Mouse (Mus musculus): ENCODE measurements around the gene Sgcb. TPM values are rescaled to one million over a fixed set of nuclear protein-coding genes. Genes with fewer than 3 reads are reported as not detected.

Sgcb gene
- polyA plus RNA-seq, 1 experiment: 1.1 TPM

- Histone ChIP-seq H3K27ac (ENCODE audit: insufficient read depth, low read depth, low read length) (peak overlapping the region; percentile 94), H3K27me3 (ENCODE audit: control insufficient read depth, insufficient read depth, low read length) (no peaks in the 10 kb centered on the region), H3K4me3 (ENCODE audit: low read depth, low read length) (no peak overlapping the region), H3K36me3 (ENCODE audit: control insufficient read depth, insufficient read depth, low read length) (peaks cover 5% of the 10 kb centered on the region), H3K4me1 (ENCODE audit: control insufficient read depth, insufficient read depth, insufficient read length, low read length) (peaks cover 29% of the 10 kb centered on the region)
- TF ChIP-seq POLR2A (IDR thresholded peaks at IDR 0.05; ENCODE audit: low read depth, low read length): no peak
- no peak for TF ChIP-seq CTCF (IDR thresholded peaks at IDR 0.05; ENCODE audit: extremely low read depth, insufficient read length, insufficient replicate concordance, low read depth, low read length)
- WGBS: 35% methylated on average over 1 of the region's 1 CpGs
Observed at GRCm38 (mm10) chr5:73625505-73625904, 22.1 kb downstream of the Sgcb start.

DNA sequence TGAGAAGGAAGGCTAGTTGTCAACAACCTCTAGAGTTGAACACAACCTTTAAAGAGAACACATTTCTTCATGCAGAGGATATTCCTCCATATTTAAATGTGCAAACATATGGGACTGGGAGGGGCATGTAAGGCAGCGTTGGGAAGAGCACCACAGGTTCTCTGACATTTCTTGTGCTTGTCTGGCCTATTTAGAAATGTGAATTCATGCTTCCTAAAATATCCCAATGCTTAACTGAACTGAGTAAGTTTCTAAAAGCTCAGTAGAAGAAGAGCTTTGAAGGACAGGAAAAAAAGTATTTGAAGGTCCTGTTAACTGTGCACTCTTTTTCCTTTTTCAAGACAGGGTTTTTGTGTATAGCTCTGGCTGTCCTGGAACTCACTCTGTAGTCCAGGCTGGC, 28.6 kb downstream of the Sgcb start:
- TF ChIP-seq POLR2A (IDR thresholded peaks at IDR 0.05; ENCODE audit: low read depth, low read length): no peak
- TF ChIP-seq CTCF (IDR thresholded peaks at IDR 0.05; ENCODE audit: extremely low read depth, insufficient read length, insufficient replicate concordance, low read depth, low read length): no peak
- no peak overlapping the region for H3K4me3 ChIP-seq (ENCODE audit: low read depth, low read length)
- no peak overlapping the region for H3K27ac ChIP-seq (ENCODE audit: insufficient read depth, low read depth, low read length)
- 71% methylated on average over 1 of the region's 1 CpGs for WGBS
- H3K27me3 ChIP-seq (ENCODE audit: control insufficient read depth, insufficient read depth, low read length): no peaks in the 10 kb centered on the region
- H3K36me3 ChIP-seq (ENCODE audit: control insufficient read depth, insufficient read depth, low read length): peaks cover 10% of the 10 kb centered on the region
- peaks cover 7% of the 10 kb centered on the region for H3K4me1 ChIP-seq (ENCODE audit: control insufficient read depth, insufficient read depth, insufficient read length, low read length)

DNA sequence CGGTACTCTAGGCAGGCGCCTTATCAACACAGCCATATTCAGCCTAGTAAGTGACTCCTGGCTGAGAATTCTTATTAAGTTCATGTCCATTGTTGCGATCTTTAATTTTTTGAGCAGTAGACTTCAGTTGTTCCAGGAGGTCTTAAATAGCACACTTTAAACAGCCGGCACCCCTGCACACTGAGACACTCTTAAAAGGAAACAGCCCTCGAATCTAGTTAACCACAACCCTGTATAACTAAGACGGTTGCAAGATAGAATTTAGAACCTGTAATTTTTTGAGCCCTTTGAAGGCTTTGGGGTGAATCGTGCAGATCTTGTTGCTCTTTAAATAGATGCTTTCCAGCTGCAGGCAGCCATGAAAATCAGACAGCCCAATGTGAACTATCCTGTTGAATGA, 32.4 kb downstream of the Sgcb start:
- Histone ChIP-seq H3K27me3 (ENCODE audit: control insufficient read depth, insufficient read depth, low read length) (no peaks in the 10 kb centered on the region), H3K4me3 (ENCODE audit: low read depth, low read length) (no peak overlapping the region), H3K36me3 (ENCODE audit: control insufficient read depth, insufficient read depth, low read length) (peaks cover 18% of the 10 kb centered on the region), H3K4me1 (ENCODE audit: control insufficient read depth, insufficient read depth, insufficient read length, low read length) (no peaks in the 10 kb centered on the region), H3K27ac (ENCODE audit: insufficient read depth, low read depth, low read length) (no peak overlapping the region)
- 79% methylated on average over 7 of the region's 7 CpGs for WGBS
- TF ChIP-seq POLR2A (IDR thresholded peaks at IDR 0.05; ENCODE audit: low read depth, low read length) (no peak), CTCF (IDR thresholded peaks at IDR 0.05; ENCODE audit: extremely low read depth, insufficient read length, insufficient replicate concordance, low read depth, low read length) (no peak)

GRCm38 (mm10) chr5:73613296-73613695, 34.3 kb downstream of the Sgcb start:
- no peaks in the 10 kb centered on the region for H3K4me1 ChIP-seq (ENCODE audit: control insufficient read depth, insufficient read depth, insufficient read length, low read length)
- TF ChIP-seq POLR2A (IDR thresholded peaks at IDR 0.05; ENCODE audit: low read depth, low read length) (no peak), CTCF (IDR thresholded peaks at IDR 0.05; ENCODE audit: extremely low read depth, insufficient read length, insufficient replicate concordance, low read depth, low read length) (no peak)
- peaks cover 28% of the 10 kb centered on the region for H3K36me3 ChIP-seq (ENCODE audit: control insufficient read depth, insufficient read depth, low read length)
- no peak overlapping the region for H3K27ac ChIP-seq (ENCODE audit: insufficient read depth, low read depth, low read length)
- no peak overlapping the region for H3K4me3 ChIP-seq (ENCODE audit: low read depth, low read length)
- WGBS: 88% methylated on average over 8 of the region's 8 CpGs
- no peaks in the 10 kb centered on the region for H3K27me3 ChIP-seq (ENCODE audit: control insufficient read depth, insufficient read depth, low read length)

GRCm38 (mm10) chr5:73611071-73611470, 36.5 kb downstream of the Sgcb start:
- no peak overlapping the region for H3K4me3 ChIP-seq (ENCODE audit: low read depth, low read length)
- 93% methylated on average over 4 of the region's 4 CpGs for WGBS
- no peaks in the 10 kb centered on the region for H3K4me1 ChIP-seq (ENCODE audit: control insufficient read depth, insufficient read depth, insufficient read length, low read length)
- H3K36me3 ChIP-seq (ENCODE audit: control insufficient read depth, insufficient read depth, low read length): peaks cover 44% of the 10 kb centered on the region
- no peaks in the 10 kb centered on the region for H3K27me3 ChIP-seq (ENCODE audit: control insufficient read depth, insufficient read depth, low read length)
- TF ChIP-seq CTCF (IDR thresholded peaks at IDR 0.05; ENCODE audit: extremely low read depth, insufficient read length, insufficient replicate concordance, low read depth, low read length) (no peak), POLR2A (IDR thresholded peaks at IDR 0.05; ENCODE audit: low read depth, low read length) (no peak)
- H3K27ac ChIP-seq (ENCODE audit: insufficient read depth, low read depth, low read length): no peak overlapping the region

GRCm38 (mm10) chr5:73604964-73605363, 42.6 kb downstream of the Sgcb start:
- no peak overlapping the region for H3K27ac ChIP-seq (ENCODE audit: insufficient read depth, low read depth, low read length)
- WGBS: 87% methylated on average over 6 of the region's 6 CpGs
- H3K4me1 ChIP-seq (ENCODE audit: control insufficient read depth, insufficient read depth, insufficient read length, low read length): no peaks in the 10 kb centered on the region
- no peaks in the 10 kb centered on the region for H3K27me3 ChIP-seq (ENCODE audit: control insufficient read depth, insufficient read depth, low read length)
- peaks cover 25% of the 10 kb centered on the region for H3K36me3 ChIP-seq (ENCODE audit: control insufficient read depth, insufficient read depth, low read length)
- H3K4me3 ChIP-seq (ENCODE audit: low read depth, low read length): no peak overlapping the region
- TF ChIP-seq POLR2A (IDR thresholded peaks at IDR 0.05; ENCODE audit: low read depth, low read length) (no peak), CTCF (IDR thresholded peaks at IDR 0.05; ENCODE audit: extremely low read depth, insufficient read length, insufficient replicate concordance, low read depth, low read length) (no peak)

- no peak overlapping the region for H3K27ac ChIP-seq (ENCODE audit: insufficient read depth, low read depth, low read length)
- H3K4me1 ChIP-seq (ENCODE audit: control insufficient read depth, insufficient read depth, insufficient read length, low read length): no peaks in the 10 kb centered on the region
- TF ChIP-seq CTCF (IDR thresholded peaks at IDR 0.05; ENCODE audit: extremely low read depth, insufficient read length, insufficient replicate concordance, low read depth, low read length) (no peak), POLR2A (IDR thresholded peaks at IDR 0.05; ENCODE audit: low read depth, low read length) (no peak)
- H3K36me3 ChIP-seq (ENCODE audit: control insufficient read depth, insufficient read depth, low read length): peaks cover 24% of the 10 kb centered on the region
- H3K27me3 ChIP-seq (ENCODE audit: control insufficient read depth, insufficient read depth, low read length): no peaks in the 10 kb centered on the region
- WGBS: 93% methylated on average over 6 of the region's 6 CpGs
- H3K4me3 ChIP-seq (ENCODE audit: low read depth, low read length): no peak overlapping the region
Observed at GRCm38 (mm10) chr5:73604542-73604941, 43.0 kb downstream of the Sgcb start.

DNA sequence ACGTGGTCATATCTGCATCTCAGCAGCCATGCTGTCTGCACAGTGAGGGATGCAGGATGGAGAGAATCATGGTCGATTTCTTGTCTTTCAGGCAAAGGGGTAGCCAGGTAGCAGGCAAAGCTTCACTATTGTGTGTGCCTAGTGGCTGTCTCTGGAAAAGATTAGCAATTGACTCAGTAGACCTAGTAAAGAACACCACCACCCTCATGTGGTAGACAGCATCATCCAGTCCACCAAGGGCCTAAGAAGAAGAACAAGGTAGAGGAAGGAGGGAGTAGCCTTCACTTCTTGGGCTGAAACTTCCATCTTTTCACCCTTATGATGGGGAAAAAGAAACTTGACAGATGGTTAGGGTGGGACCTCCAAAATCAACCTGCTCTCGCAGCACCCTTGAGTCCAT, 44.7 kb downstream of the Sgcb start:
- TF ChIP-seq POLR2A (IDR thresholded peaks at IDR 0.05; ENCODE audit: low read depth, low read length): no peak
- no peak; the same call in 1 of the 2 replicates for TF ChIP-seq CTCF (IDR thresholded peaks at IDR 0.05; ENCODE audit: extremely low read depth, insufficient read length, insufficient replicate concordance, low read depth, low read length)
- H3K4me1 ChIP-seq (ENCODE audit: control insufficient read depth, insufficient read depth, insufficient read length, low read length): no peaks in the 10 kb centered on the region
- no peaks in the 10 kb centered on the region for H3K27me3 ChIP-seq (ENCODE audit: control insufficient read depth, insufficient read depth, low read length)
- no peak overlapping the region for H3K4me3 ChIP-seq (ENCODE audit: low read depth, low read length)
- WGBS: 48% methylated on average over 3 of the region's 3 CpGs
- no peak overlapping the region for H3K27ac ChIP-seq (ENCODE audit: insufficient read depth, low read depth, low read length)
- H3K36me3 ChIP-seq (ENCODE audit: control insufficient read depth, insufficient read depth, low read length): peaks cover 12% of the 10 kb centered on the region
